Mouse (Mus musculus): Measurements from ENCODE around the gene Olfr1392. TPM values are rescaled to one million over a fixed set of nuclear protein-coding genes. Genes with fewer than 3 reads are reported as not detected.
"Not testable (repeated sequence)": the region's sequence is repeated elsewhere in the genome, so short reads cannot be mapped to it uniquely, and the experiment has no call there.

The Olfr1392 gene
- polyA plus RNA-seq, 1 experiment = 0.15 TPM

DNA sequence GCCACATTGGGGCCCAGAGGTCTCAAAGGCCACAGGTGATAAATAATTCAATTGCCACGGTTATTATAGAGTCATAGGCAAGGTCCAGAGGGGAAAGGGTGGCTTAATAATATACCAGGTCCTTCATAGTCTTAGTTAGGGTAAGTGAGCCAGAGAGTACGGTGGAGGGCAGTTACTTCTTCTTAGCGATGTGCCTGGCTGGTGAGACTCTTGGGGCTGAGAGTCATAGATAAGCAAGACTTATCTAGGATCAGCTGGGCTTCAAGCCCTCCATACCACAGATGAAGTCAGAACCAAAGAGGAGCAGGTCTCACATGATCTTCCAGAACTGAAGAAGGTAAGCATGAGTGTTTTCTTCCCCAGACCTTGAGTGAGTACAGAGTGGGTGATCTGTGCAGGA, 6.9 kb upstream of the Olfr1392 start, which contains the start of gene Olfr1393:
Gene Olfr1393, plus strand, starts transcription at position 83 of the 400 bp plus-strand sequence.
- Histone ChIP-seq H3K27ac (ENCODE audit: control insufficient read depth, insufficient read depth, low read length) (no peak within 1 kb of the TSS), H3K4me1 (replicated peaks; ENCODE audit: control insufficient read depth, insufficient read depth, low read length) (no peaks in the 10 kb centered on the region), H3K27me3 (ENCODE audit: control insufficient read depth, insufficient read depth, low read length) (no peaks in the 10 kb centered on the region), H3K4me3 (ENCODE audit: control insufficient read depth, insufficient read depth, low read length) (no peak within 1 kb of the TSS), H3K36me3 (ENCODE audit: control insufficient read depth, insufficient read depth, low read length) (no peaks in the 10 kb centered on the region)
- 93% methylated on average over 3 of the region's 3 CpGs for WGBS
- DNase-seq = no peak
- TF ChIP-seq CTCF (IDR thresholded peaks at IDR 0.05; ENCODE audit: borderline replicate concordance, control insufficient read depth, extremely low read depth, insufficient read depth, low read length, poor library complexity) (no peak), POLR2A (IDR thresholded peaks at IDR 0.05; ENCODE audit: control insufficient read depth, extremely low read depth, insufficient read depth, low read length, poor library complexity) (no peak)

DNA sequence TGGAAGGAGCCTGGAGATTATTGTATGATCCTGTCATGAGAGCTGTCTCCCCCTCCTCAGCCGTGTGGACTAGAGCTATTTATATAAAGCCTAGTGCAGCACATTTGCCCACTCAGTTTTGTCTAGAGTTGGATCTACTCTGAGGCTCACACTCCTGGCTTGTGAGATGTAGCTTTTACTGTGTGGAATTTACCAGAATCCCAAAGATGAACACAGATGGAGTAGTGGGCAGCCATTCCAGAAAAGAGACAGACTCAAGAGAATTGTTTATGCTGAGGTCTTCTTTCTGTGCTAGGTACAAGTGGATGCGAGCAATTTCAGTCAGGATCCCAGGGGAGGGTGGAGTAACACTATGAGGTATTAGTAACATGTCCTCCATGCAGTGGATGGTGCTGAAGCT, 2.2 kb downstream of the Olfr1392 start:
- Histone ChIP-seq H3K4me3 (ENCODE audit: control insufficient read depth, insufficient read depth, low read length) (no peak overlapping the region), H3K36me3 (ENCODE audit: control insufficient read depth, insufficient read depth, low read length) (no peaks in the 10 kb centered on the region), H3K4me1 (replicated peaks; ENCODE audit: control insufficient read depth, insufficient read depth, low read length) (no peaks in the 10 kb centered on the region), H3K27ac (ENCODE audit: control insufficient read depth, insufficient read depth, low read length) (no peak overlapping the region), H3K27me3 (ENCODE audit: control insufficient read depth, insufficient read depth, low read length) (no peaks in the 10 kb centered on the region)
- 89% methylated on average over 2 of the region's 2 CpGs for WGBS
- no peak for DNase-seq
- TF ChIP-seq POLR2A (IDR thresholded peaks at IDR 0.05; ENCODE audit: control insufficient read depth, extremely low read depth, insufficient read depth, low read length, poor library complexity) (no peak), CTCF (IDR thresholded peaks at IDR 0.05; ENCODE audit: borderline replicate concordance, control insufficient read depth, extremely low read depth, insufficient read depth, low read length, poor library complexity) (no peak)

DNA sequence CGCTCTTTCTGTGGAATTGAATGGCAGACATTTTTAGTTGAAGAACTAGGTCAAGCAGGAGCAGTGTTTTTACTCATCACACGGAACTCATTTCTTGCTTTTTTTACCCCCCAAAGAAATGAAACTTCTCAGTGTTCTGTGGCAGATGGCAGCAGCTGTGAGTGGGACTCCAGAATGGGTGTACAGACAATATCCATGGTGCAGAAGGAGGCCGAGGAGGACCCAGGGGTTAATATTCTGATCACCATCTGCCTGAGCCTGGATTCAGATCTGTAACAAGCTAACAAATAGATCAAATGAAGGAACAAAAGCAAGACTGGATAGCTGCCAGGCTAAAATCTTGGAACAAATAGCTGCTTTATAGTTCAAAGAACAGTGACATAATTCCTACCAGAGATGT, 7.7 kb downstream of the Olfr1392 start:
- no peak overlapping the region for H3K4me3 ChIP-seq (ENCODE audit: control insufficient read depth, insufficient read depth, low read length)
- no peak for TF ChIP-seq POLR2A (IDR thresholded peaks at IDR 0.05; ENCODE audit: control insufficient read depth, extremely low read depth, insufficient read depth, low read length, poor library complexity)
- TF ChIP-seq CTCF (IDR thresholded peaks at IDR 0.05; ENCODE audit: borderline replicate concordance, control insufficient read depth, extremely low read depth, insufficient read depth, low read length, poor library complexity) = no peak
- WGBS = 92% methylated on average over 3 of the region's 3 CpGs
- H3K4me1 ChIP-seq (replicated peaks; ENCODE audit: control insufficient read depth, insufficient read depth, low read length) = no peaks in the 10 kb centered on the region
- no peaks in the 10 kb centered on the region for H3K36me3 ChIP-seq (ENCODE audit: control insufficient read depth, insufficient read depth, low read length)
- H3K27me3 ChIP-seq (ENCODE audit: control insufficient read depth, insufficient read depth, low read length) = no peaks in the 10 kb centered on the region
- no peak overlapping the region for H3K27ac ChIP-seq (ENCODE audit: control insufficient read depth, insufficient read depth, low read length)
- no peak for DNase-seq

DNA sequence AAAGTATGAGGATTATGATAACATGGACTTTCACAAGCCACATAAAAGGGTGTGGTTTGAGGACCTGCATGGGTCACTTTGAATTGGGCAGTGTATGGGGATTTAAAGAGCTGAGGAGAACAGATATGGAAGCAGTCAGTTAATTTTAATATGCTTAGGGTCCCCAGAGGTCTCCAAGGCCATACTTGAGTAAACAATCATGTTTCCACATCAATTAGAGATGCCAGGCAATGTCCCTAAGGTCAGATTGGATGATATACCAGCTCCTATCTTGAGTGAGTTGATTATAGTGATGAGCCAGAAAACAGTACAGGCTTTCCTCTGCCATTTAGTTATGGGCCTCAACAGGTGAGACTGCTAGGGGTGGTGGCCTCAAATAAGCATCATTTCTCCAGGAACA, 19.4 kb downstream of the Olfr1392 start, which contains the start of gene Olfr10:
Gene Olfr10, plus strand, starts transcription at position 301 of the 400 bp plus-strand sequence.
- Histone ChIP-seq H3K4me3 (ENCODE audit: control insufficient read depth, insufficient read depth, low read length) (no peak within 1 kb of the TSS), H3K27me3 (ENCODE audit: control insufficient read depth, insufficient read depth, low read length) (no peaks in the 10 kb centered on the region), H3K36me3 (ENCODE audit: control insufficient read depth, insufficient read depth, low read length) (no peaks in the 10 kb centered on the region), H3K27ac (ENCODE audit: control insufficient read depth, insufficient read depth, low read length) (no peak within 1 kb of the TSS), H3K4me1 (replicated peaks; ENCODE audit: control insufficient read depth, insufficient read depth, low read length) (no peaks in the 10 kb centered on the region)
- DNase-seq = no peak
- no peak for TF ChIP-seq CTCF (IDR thresholded peaks at IDR 0.05; ENCODE audit: borderline replicate concordance, control insufficient read depth, extremely low read depth, insufficient read depth, low read length, poor library complexity)
- no peak for TF ChIP-seq POLR2A (IDR thresholded peaks at IDR 0.05; ENCODE audit: control insufficient read depth, extremely low read depth, insufficient read depth, low read length, poor library complexity)

DNA sequence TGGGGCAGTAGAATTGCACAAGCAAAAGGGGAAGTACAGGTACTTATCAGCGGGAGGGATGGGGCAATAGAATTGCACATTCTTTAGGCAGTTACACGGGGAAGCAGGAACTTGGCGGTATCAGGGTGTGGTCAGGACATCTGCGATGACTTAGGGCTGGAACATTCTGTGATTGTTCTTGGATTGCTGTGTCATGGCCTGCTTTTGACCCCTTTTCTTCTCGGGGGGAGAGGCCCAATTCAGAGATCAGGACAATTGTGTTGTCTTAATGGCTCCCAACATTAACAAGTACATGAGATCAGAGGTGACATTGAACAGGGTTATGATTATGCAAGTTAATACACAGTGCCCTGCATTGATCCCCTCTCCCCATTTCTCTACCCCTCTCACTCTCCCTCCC, 23.5 kb downstream of the Olfr1392 start:
- H3K27me3 ChIP-seq (ENCODE audit: control insufficient read depth, insufficient read depth, low read length); H3K4me3 ChIP-seq (ENCODE audit: control insufficient read depth, insufficient read depth, low read length); H3K36me3 ChIP-seq (ENCODE audit: control insufficient read depth, insufficient read depth, low read length); H3K4me1 ChIP-seq (replicated peaks; ENCODE audit: control insufficient read depth, insufficient read depth, low read length); DNase-seq; H3K27ac ChIP-seq (ENCODE audit: control insufficient read depth, insufficient read depth, low read length): not testable (repeated sequence)
- 72% methylated on average over 5 of the region's 5 CpGs for WGBS

DNA sequence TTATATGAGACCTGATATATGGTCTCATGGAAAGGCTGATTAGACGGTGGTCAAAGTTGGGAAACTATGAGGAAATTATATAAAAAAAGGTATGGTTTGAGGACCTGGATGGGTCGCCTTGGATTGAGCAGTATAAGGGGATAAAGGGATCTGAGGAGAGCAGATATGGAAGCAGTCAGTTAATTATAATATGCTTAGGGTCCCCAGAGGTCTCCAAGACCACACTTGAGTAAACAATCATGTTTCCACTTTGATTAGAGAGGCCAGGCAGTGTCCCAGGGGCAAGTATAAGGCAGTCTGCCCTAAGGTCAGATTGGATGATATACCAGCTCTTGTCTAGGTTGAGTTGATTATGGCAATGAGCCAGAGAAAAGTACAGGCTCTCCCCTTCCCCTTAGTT, 37.4 kb downstream of the Olfr1392 start, which contains the start of gene Olfr1391:
Gene Olfr1391, plus strand, starts transcription at position 301 of the 400 bp plus-strand sequence.
- no peak for DNase-seq
- Histone ChIP-seq H3K4me1 (replicated peaks; ENCODE audit: control insufficient read depth, insufficient read depth, low read length) (no peaks in the 10 kb centered on the region), H3K27me3 (ENCODE audit: control insufficient read depth, insufficient read depth, low read length) (no peaks in the 10 kb centered on the region), H3K36me3 (ENCODE audit: control insufficient read depth, insufficient read depth, low read length) (no peaks in the 10 kb centered on the region), H3K4me3 (ENCODE audit: control insufficient read depth, insufficient read depth, low read length) (no peak within 1 kb of the TSS), H3K27ac (ENCODE audit: control insufficient read depth, insufficient read depth, low read length) (no peak within 1 kb of the TSS)
- 84% methylated on average over 2 of the region's 2 CpGs for WGBS
- TF ChIP-seq POLR2A (IDR thresholded peaks at IDR 0.05; ENCODE audit: control insufficient read depth, extremely low read depth, insufficient read depth, low read length, poor library complexity) = no peak
- TF ChIP-seq CTCF (IDR thresholded peaks at IDR 0.05; ENCODE audit: borderline replicate concordance, control insufficient read depth, extremely low read depth, insufficient read depth, low read length, poor library complexity) = no peak

DNA sequence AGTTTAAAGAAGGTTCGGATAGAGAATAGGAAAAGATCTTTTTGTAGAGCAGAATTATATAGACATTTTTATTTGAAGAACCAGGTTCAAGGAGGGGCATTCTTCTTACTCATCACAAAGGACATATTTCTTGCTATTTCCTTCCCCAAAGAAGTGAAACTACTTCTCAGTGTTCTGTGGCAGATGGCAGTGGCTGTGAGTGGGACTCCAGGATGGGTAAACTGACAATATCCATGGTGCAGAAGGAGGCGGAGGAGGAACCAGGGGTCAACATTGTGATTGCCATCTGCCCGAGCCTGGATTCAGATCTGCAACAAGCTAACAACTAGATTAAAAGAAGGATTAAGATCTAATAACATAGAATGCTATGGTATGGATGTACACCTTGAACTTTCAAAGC, 41.6 kb downstream of the Olfr1392 start:
- H3K27me3 ChIP-seq (ENCODE audit: control insufficient read depth, insufficient read depth, low read length) = no peaks in the 10 kb centered on the region
- no peak for TF ChIP-seq POLR2A (IDR thresholded peaks at IDR 0.05; ENCODE audit: control insufficient read depth, extremely low read depth, insufficient read depth, low read length, poor library complexity)
- TF ChIP-seq CTCF (IDR thresholded peaks at IDR 0.05; ENCODE audit: borderline replicate concordance, control insufficient read depth, extremely low read depth, insufficient read depth, low read length, poor library complexity) = no peak
- no peak overlapping the region for H3K4me3 ChIP-seq (ENCODE audit: control insufficient read depth, insufficient read depth, low read length)
- DNase-seq = no peak
- no peaks in the 10 kb centered on the region for H3K36me3 ChIP-seq (ENCODE audit: control insufficient read depth, insufficient read depth, low read length)
- no peak overlapping the region for H3K27ac ChIP-seq (ENCODE audit: control insufficient read depth, insufficient read depth, low read length)
- no peaks in the 10 kb centered on the region for H3K4me1 ChIP-seq (replicated peaks; ENCODE audit: control insufficient read depth, insufficient read depth, low read length)
- 90% methylated on average over 3 of the region's 3 CpGs for WGBS

All from thymus, adult 2 months (tissue).